Mouse (Mus musculus): ENCODE data around the gene Dcaf7. TPM values are rescaled to one million over a fixed set of nuclear protein-coding genes. Genes with fewer than 3 reads are reported as not detected.

Dcaf7 gene
- 41.7 and 42.6 TPM in 2 replicates for polyA plus RNA-seq (2012; rRNA removed; ENCODE audit: low replicate concordance)

GRCm38 (mm10) chr11:106036548-106037417 lies at the start of gene Dcaf7:
Dcaf7 (plus strand) TSS chr11:106036872.

GRCm38 (mm10) chr11:105994375-105994774 lies 42.3 kb upstream of the Dcaf7 start, which contains the start of gene Ace3:
Ace3 (plus strand) TSS chr11:105994675.

GRCm38 (mm10) chr11:106007821-106008220 lies 28.9 kb upstream of the Dcaf7 start, which contains the start of gene Kcnh6:
Kcnh6 (plus strand) TSS chr11:106008124.

GRCm38 (mm10) chr11:106065923-106066571 lies 29.4 kb downstream of the Dcaf7 start, which contains the start of gene Taco1:
Taco1 (plus strand) TSS chr11:106066061.

GRCm38 (mm10) chr11:106083708-106084701 lies 47.3 kb downstream of the Dcaf7 start, which contains the start of gene Map3k3:
Map3k3 (plus strand) TSS chr11:106084613.

Other genes with a start within 250 kb of the Dcaf7 start
- gene Cyb561, start 83.5 kb upstream of the Dcaf7 start, polyA plus RNA-seq (2012; rRNA removed; ENCODE audit: low replicate concordance): 28.8 and 33.5 TPM in 2 replicates
- 96.2 and 107 TPM in 2 replicates for gene Ace, start 68.9 kb upstream of the Dcaf7 start, polyA plus RNA-seq (2012; rRNA removed; ENCODE audit: low replicate concordance)
- gene Ace3, start 42.2 kb upstream of the Dcaf7 start, polyA plus RNA-seq (2012; rRNA removed; ENCODE audit: low replicate concordance): not detected in 2 replicates
- gene Kcnh6, start 28.7 kb upstream of the Dcaf7 start, polyA plus RNA-seq (2012; rRNA removed; ENCODE audit: low replicate concordance): not detected in 2 replicates
- gene Taco1, start 29.2 kb downstream of the Dcaf7 start, polyA plus RNA-seq (2012; rRNA removed; ENCODE audit: low replicate concordance): 15.6 and 17.6 TPM in 2 replicates
- 39.9 and 55.5 TPM in 2 replicates for gene Map3k3, start 47.7 kb downstream of the Dcaf7 start, polyA plus RNA-seq (2012; rRNA removed; ENCODE audit: low replicate concordance)
- not detected in 2 replicates for gene Gm10840, start 124.0 kb downstream of the Dcaf7 start, polyA plus RNA-seq (2012; rRNA removed; ENCODE audit: low replicate concordance)
- gene Limd2, start 124.0 kb downstream of the Dcaf7 start, polyA plus RNA-seq (2012; rRNA removed; ENCODE audit: low replicate concordance): 139 and 178 TPM in 2 replicates
- gene Strada, start 165.3 kb downstream of the Dcaf7 start, polyA plus RNA-seq (2012; rRNA removed; ENCODE audit: low replicate concordance): 30.4 and 43.7 TPM in 2 replicates
- gene Ccdc47, start 179.5 kb downstream of the Dcaf7 start, polyA plus RNA-seq (2012; rRNA removed; ENCODE audit: low replicate concordance): 8.0 and 20.2 TPM in 2 replicates
- 7.4 and 10.8 TPM in 2 replicates for gene Ddx42, start 180.1 kb downstream of the Dcaf7 start, polyA plus RNA-seq (2012; rRNA removed; ENCODE audit: low replicate concordance)
- 11.0 and 13.9 TPM in 2 replicates for gene Ftsj3, start 219.2 kb downstream of the Dcaf7 start, polyA plus RNA-seq (2012; rRNA removed; ENCODE audit: low replicate concordance)
- gene Psmc5, start 219.3 kb downstream of the Dcaf7 start, polyA plus RNA-seq (2012; rRNA removed; ENCODE audit: low replicate concordance): 23.5 and 41.8 TPM in 2 replicates
- 146 and 157 TPM in 2 replicates for gene Smarcd2, start 236.1 kb downstream of the Dcaf7 start, polyA plus RNA-seq (2012; rRNA removed; ENCODE audit: low replicate concordance)
- 0.11 and 0.33 TPM in 2 replicates for gene Tcam1, start 239.8 kb downstream of the Dcaf7 start, polyA plus RNA-seq (2012; rRNA removed; ENCODE audit: low replicate concordance)

Data from mammary gland, adult 2 months (tissue).